Mouse (Mus musculus) intestine, postnatal 0 days (tissue): ENCODE results near the gene Fancc. TPM values are rescaled to one million over a fixed set of nuclear protein-coding genes. Genes with fewer than 3 reads are reported as not detected.

Source experiments
- ATAC-seq: fragments of 200-750 bp; cut with Nextera tagmentation; 2 replicates; pipeline ENCODE4 v1.8.0; 2017; ENCODE audit warnings: mild to moderate bottlenecking, moderate TSS enrichment, moderate library complexity
- H3K27ac ChIP-seq: fragments of 300-500 bp; sonication (generic); 2 replicates; pipeline ENCODE4 v1.5.1; 2014; ENCODE audit warnings: mild to moderate bottlenecking, low read depth, low read length, moderate library complexity
- H3K27me3 ChIP-seq: fragments of 300-500 bp; sonication (generic); replicated peaks from 2 replicates; pipeline ENCODE4 v1.6.1; 2014; ENCODE audit warnings: low read length, mixed read lengths; ENCODE audit not compliant: control insufficient read depth, insufficient read depth
- H3K36me3 ChIP-seq: fragments of 300-500 bp; sonication (generic); 2 replicates; pipeline ENCODE4 v1.6.1; 2014; ENCODE audit warnings: mild to moderate bottlenecking, moderate library complexity; ENCODE audit not compliant: control insufficient read depth, insufficient read depth
- H3K4me1 ChIP-seq: fragments of 300-500 bp; sonication (generic); replicated peaks from 2 replicates; pipeline ENCODE4 v1.6.1; 2014; ENCODE audit warnings: antibody characterized with exemption, low read length, mixed read lengths; ENCODE audit not compliant: control insufficient read depth, insufficient read depth
- H3K4me2 ChIP-seq: fragments of 300-500 bp; sonication (generic); replicated peaks from 2 replicates; pipeline ENCODE4 v1.6.1; 2014; ENCODE audit warnings: low read depth, mild to moderate bottlenecking, moderate library complexity
- H3K4me3 ChIP-seq: fragments of 300-500 bp; sonication (generic); 2 replicates; pipeline ENCODE4 v1.5.1; 2014; ENCODE audit warnings: low read depth, low read length
- H3K9ac ChIP-seq: fragments of 300-500 bp; sonication (generic); 2 replicates; pipeline ENCODE4 v1.6.1; 2014; ENCODE audit warnings: mild to moderate bottlenecking, low read depth, low read length
- H3K9me3 ChIP-seq: fragments of 300-500 bp; sonication (generic); 2 replicates; pipeline ENCODE4 v1.6.1; 2016; ENCODE audit warnings: mixed run types; ENCODE audit not compliant: control insufficient read depth
- CTCF ChIP-seq: sonication (generic); IDR thresholded peaks from 2 replicates; pipeline ENCODE4 v1.5.1; 2016; ENCODE audit warnings: low read depth, mild to moderate bottlenecking, control low read depth, antibody characterized with exemption, moderate library complexity
- WGBS: fragments of 180-500 bp; shearing (Covaris S2); extraction: QIAGEN DNeasy Blood & Tissue Kit; methylation state at CpG from one replicate; pipeline ENCODE4 v1.1.7; 2014; 5-methylcytosine and 5-hydroxymethylcytosine counted together
- polyA plus RNA-seq: library from polyadenylated mRNA; unstranded; fragments of >200 nt; fragmentation: Nextera tagmentation; extraction: Ambion mirVana; gene quantifications from 2 replicates; pipeline ENCODE4 v1.2.1, GENCODE M21; 2015

The Fancc gene
- polyA plus RNA-seq, 1 experiment from 2014 or later, result 5.1 TPM

GRCm38 (mm10) chr13:63241665-63242064, 255.4 kb downstream of the Fancc start:
- peak overlapping the region; percentile 72 for H3K4me3 ChIP-seq
- peak overlapping the region; percentile 74 for H3K4me2 ChIP-seq
- TF ChIP-seq CTCF, result no peak
- H3K27ac ChIP-seq, result 0 out of 2 replicates have a peak overlapping the region, but pooled peaks have one; percentile 15
- peaks cover 15% of the 10 kb centered on the region; the same call in 1 of the 2 replicates for H3K4me1 ChIP-seq
- H3K27me3 ChIP-seq, result no peaks in the 10 kb centered on the region
- H3K9ac ChIP-seq, result peak overlapping the region; percentile 73; the same call in 1 of the 2 replicates
- no peak for ATAC-seq
- H3K9me3 ChIP-seq, result no peaks in the 10 kb centered on the region
- peaks cover 13% of the 10 kb centered on the region; the same call in 1 of the 2 replicates for H3K36me3 ChIP-seq
- 45% methylated on average over 3 of the region's 3 CpGs for WGBS

DNA sequence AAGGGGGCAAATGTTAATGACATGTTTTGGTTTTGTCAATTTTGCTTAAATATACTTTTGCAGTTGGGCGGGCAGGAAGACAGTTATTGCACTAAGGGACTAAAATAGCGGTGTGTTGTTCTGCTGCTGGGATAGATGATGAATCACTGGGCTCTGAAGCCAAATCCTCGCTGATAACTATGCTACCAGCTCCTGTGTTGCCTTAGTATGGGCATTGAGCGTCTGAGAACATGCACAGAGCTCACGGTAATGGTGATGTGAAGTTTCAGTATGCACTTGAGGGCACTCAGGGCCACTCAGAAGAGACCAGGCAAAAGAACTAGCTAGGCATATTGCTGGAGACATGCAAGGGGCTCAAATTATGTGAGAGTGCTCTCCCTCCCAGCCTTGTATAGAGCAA, 256.2 kb downstream of the Fancc start:
- no peak for ATAC-seq
- H3K9me3 ChIP-seq, result no peaks in the 10 kb centered on the region
- peak overlapping the region; percentile 72 for H3K4me3 ChIP-seq
- TF ChIP-seq CTCF, result no peak
- peaks cover 13% of the 10 kb centered on the region; the same call in 1 of the 2 replicates for H3K36me3 ChIP-seq
- peak overlapping the region; percentile 74 for H3K4me2 ChIP-seq
- H3K9ac ChIP-seq, result peak overlapping the region; percentile 73
- H3K27ac ChIP-seq, result peak overlapping the region; percentile 88; the same call in 1 of the 2 replicates
- H3K4me1 ChIP-seq, result peaks cover 13% of the 10 kb centered on the region; the same call in 1 of the 2 replicates
- WGBS, result 3% methylated on average over 5 of the region's 5 CpGs
- no peaks in the 10 kb centered on the region for H3K27me3 ChIP-seq

GRCm38 (mm10) chr13:63239877-63240671, 257.0 kb downstream of the Fancc start:
- H3K4me2 ChIP-seq, result peak overlapping the region; percentile 74
- no peak for TF ChIP-seq CTCF
- H3K4me1 ChIP-seq, result peaks cover 13% of the 10 kb centered on the region; the same call in 1 of the 2 replicates
- no peaks in the 10 kb centered on the region for H3K9me3 ChIP-seq
- no peaks in the 10 kb centered on the region for H3K27me3 ChIP-seq
- WGBS, result 1% methylated on average over 51 of the region's 51 CpGs
- ATAC-seq, result peak; percentile 81
- H3K9ac ChIP-seq, result peak overlapping the region; percentile 73
- peak overlapping the region; percentile 72 for H3K4me3 ChIP-seq
- peak overlapping the region; percentile 88 for H3K27ac ChIP-seq
- peaks cover 8% of the 10 kb centered on the region; the same call in 1 of the 2 replicates for H3K36me3 ChIP-seq

GRCm38 (mm10) chr13:63239301-63239804, 257.7 kb downstream of the Fancc start:
- H3K9me3 ChIP-seq, result no peaks in the 10 kb centered on the region
- no peak for TF ChIP-seq CTCF
- H3K4me3 ChIP-seq, result peak overlapping the region; percentile 72
- peaks cover 13% of the 10 kb centered on the region; the same call in 1 of the 2 replicates for H3K4me1 ChIP-seq
- 0 out of 2 replicates have a peak, but pooled peaks cover 1% of the 10 kb centered on the region for H3K36me3 ChIP-seq
- ATAC-seq, result peak; percentile 44
- peak overlapping the region; percentile 88 for H3K27ac ChIP-seq
- 7% methylated on average over 11 of the region's 11 CpGs for WGBS
- H3K9ac ChIP-seq, result peak overlapping the region; percentile 73
- H3K4me2 ChIP-seq, result peak overlapping the region; percentile 74
- H3K27me3 ChIP-seq, result no peaks in the 10 kb centered on the region

GRCm38 (mm10) chr13:63238045-63238444, 259.0 kb downstream of the Fancc start:
- no peaks in the 10 kb centered on the region for H3K9me3 ChIP-seq
- H3K4me2 ChIP-seq, result peak overlapping the region; percentile 17; the same call in 1 of the 2 replicates
- H3K27me3 ChIP-seq, result no peaks in the 10 kb centered on the region
- H3K36me3 ChIP-seq, result no peaks in the 10 kb centered on the region
- 38% methylated on average over 7 of the region's 7 CpGs for WGBS
- TF ChIP-seq CTCF, result no peak
- peak overlapping the region; percentile 22; the same call in 1 of the 2 replicates for H3K9ac ChIP-seq
- H3K4me3 ChIP-seq, result no peak overlapping the region
- ATAC-seq, result peak; percentile 76
- H3K4me1 ChIP-seq, result peaks cover 9% of the 10 kb centered on the region; the same call in 1 of the 2 replicates
- peak overlapping the region; percentile 88 for H3K27ac ChIP-seq
